Mouse (Mus musculus) limb, embryonic 11.5 days (tissue): Measurements from ENCODE around the gene Rassf6. TPM values are rescaled to one million over a fixed set of nuclear protein-coding genes. Genes with fewer than 3 reads are reported as not detected.

ENCODE experiments used
- ATAC-seq: fragments of 200-750 bp; cut with Nextera tagmentation; 2 replicates; pipeline ENCODE4 v1.8.0; 2017; ENCODE audit warnings: low read depth; ENCODE audit not compliant: insufficient number of reproducible peaks, low FRiP score, low TSS enrichment
- DNase-seq: peaks from one replicate; pipeline ENCODE4 v3.0.0-alpha.2; 2015; ENCODE audit warnings: low spot score
- H3K27ac ChIP-seq: fragments of 300-500 bp; sonication (generic); replicated peaks from 2 replicates; pipeline ENCODE4 v1.5.1; 2014; ENCODE audit warnings: low read depth, mild to moderate bottlenecking, low read length
- H3K27me3 ChIP-seq: fragments of 300-500 bp; sonication (generic); 2 replicates; pipeline ENCODE4 v1.6.1; 2014; ENCODE audit warnings: mild to moderate bottlenecking, low read length, mixed read lengths; ENCODE audit not compliant: control insufficient read depth, insufficient read depth
- H3K36me3 ChIP-seq: fragments of 300-500 bp; sonication (generic); 2 replicates; pipeline ENCODE4 v1.6.1; 2014; ENCODE audit warnings: mild to moderate bottlenecking, low read length, moderate library complexity, mixed read lengths; ENCODE audit not compliant: control insufficient read depth, insufficient read depth
- H3K4me1 ChIP-seq: fragments of 300-500 bp; sonication (generic); 2 replicates; pipeline ENCODE4 v1.6.1; 2014; ENCODE audit warnings: low read length, mixed read lengths; ENCODE audit not compliant: control insufficient read depth, insufficient read depth
- H3K4me2 ChIP-seq: fragments of 300-500 bp; sonication (generic); 2 replicates; pipeline ENCODE4 v1.6.1; 2014; ENCODE audit warnings: low read depth, mild to moderate bottlenecking, moderate library complexity; ENCODE audit not compliant: severe bottlenecking
- H3K4me3 ChIP-seq: fragments of 300-500 bp; sonication (generic); 2 replicates; pipeline ENCODE4 v1.5.1; 2014; ENCODE audit warnings: low read depth, low read length
- H3K9ac ChIP-seq: fragments of 300-500 bp; sonication (generic); 2 replicates; pipeline ENCODE4 v1.6.1; 2014; ENCODE audit warnings: mild to moderate bottlenecking, low read length
- H3K9me3 ChIP-seq: fragments of 300-500 bp; sonication (generic); 2 replicates; pipeline ENCODE4 v1.6.1; 2016; ENCODE audit warnings: low read length; ENCODE audit not compliant: control insufficient read depth
- WGBS: fragments of 180-500 bp; shearing (Covaris S2); extraction: QIAGEN DNeasy Blood & Tissue Kit; methylation state at CpG from one replicate; pipeline ENCODE4 v1.1.7; 2014; 5-methylcytosine and 5-hydroxymethylcytosine counted together
- polyA plus RNA-seq: library from polyadenylated mRNA; unstranded; fragments of >200 nt; fragmentation: Nextera tagmentation; extraction: Ambion mirVana; gene quantifications from 2 replicates; pipeline ENCODE4 v1.2.1, GENCODE M21; 2014

Gene Rassf6
- polyA plus RNA-seq, 1 experiment from 2014 or later: 0.73 TPM

DNA sequence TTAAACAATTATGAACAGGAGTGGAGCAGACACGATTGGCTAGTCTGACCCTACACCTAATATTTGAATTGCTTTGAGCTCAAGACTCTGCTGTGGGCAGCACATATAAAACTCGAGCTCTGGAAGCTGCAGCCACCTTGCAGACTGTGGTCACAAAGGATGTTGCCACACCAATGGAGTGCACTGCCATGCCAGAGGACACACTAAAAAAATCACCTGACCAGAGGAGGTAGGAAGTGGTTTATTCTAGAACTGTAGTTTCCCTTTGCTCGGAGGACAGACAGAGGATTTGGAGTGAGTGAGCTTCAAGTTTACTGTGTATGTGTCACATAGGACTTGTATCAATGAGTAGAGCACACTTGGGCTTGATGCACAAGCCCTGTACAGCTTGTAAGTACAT lies 84.4 kb downstream of the Rassf6 start:
- ATAC-seq (no peak), DNase-seq (no peak)
- Histone ChIP-seq H3K9me3 (no peaks in the 10 kb centered on the region), H3K4me3 (no peak overlapping the region), H3K27me3 (no peaks in the 10 kb centered on the region), H3K4me1 (no peaks in the 10 kb centered on the region), H3K4me2 (no peak overlapping the region), H3K36me3 (no peaks in the 10 kb centered on the region), H3K27ac (no peak overlapping the region), H3K9ac (no peak overlapping the region)
- 84% methylated on average over 3 of the region's 3 CpGs for WGBS

Other genes starting within 250 kb of the Rassf6 start
- 0.11 and 0.93 TPM in 2 replicates for gene Alb, start 179.8 kb downstream of the Rassf6 start, polyA plus RNA-seq
- gene Afp, start 149.9 kb downstream of the Rassf6 start, polyA plus RNA-seq: 2.9 and 6.1 TPM in 2 replicates
- gene Afm, start 121.7 kb downstream of the Rassf6 start, polyA plus RNA-seq: not detected in 2 replicates
- gene 5830473C10Rik, start 79.5 kb downstream of the Rassf6 start, polyA plus RNA-seq: not detected in 2 replicates
- 0.19 TPM in 1 of 2 replicates, not detected in the other for gene Cxcl5, start 118.7 kb upstream of the Rassf6 start, polyA plus RNA-seq
- gene Ppbp, start 127.9 kb upstream of the Rassf6 start, polyA plus RNA-seq: 17.2 and 19.4 TPM in 2 replicates
- 59.8 and 66.0 TPM in 2 replicates for gene Pf4, start 131.8 kb upstream of the Rassf6 start, polyA plus RNA-seq
- 0.29 TPM in 1 of 2 replicates, not detected in the other for gene Cxcl3, start 145.4 kb upstream of the Rassf6 start, polyA plus RNA-seq
- 0.09 TPM in 1 of 2 replicates, not detected in the other for gene Cxcl15, start 153.9 kb upstream of the Rassf6 start, polyA plus RNA-seq